Mouse (Mus musculus) stomach, postnatal 0 days (tissue): ENCODE results near the gene Plpp6.

Source experiments
- CTCF ChIP-seq: IDR thresholded peaks from 2 replicates; pipeline ENCODE4 v1.5.1; 2016; ENCODE audit warnings: antibody characterized with exemption, low read depth, mild to moderate bottlenecking, moderate library complexity
- EP300 ChIP-seq: optimal IDR thresholded peaks from 2 replicates; pipeline ENCODE3; 2016; ENCODE audit warnings: antibody characterized with exemption

GRCm38 (mm10) chr19:28974862-28975611 lies 11.3 kb downstream of the Plpp6 start:
- TF ChIP-seq CTCF: peak; percentile 87
- TF ChIP-seq EP300: no peak
